Mouse (Mus musculus) stomach, embryonic 16.5 days (tissue): ENCODE data around the gene Vmn2r113. TPM values are rescaled to one million over a fixed set of nuclear protein-coding genes. Genes with fewer than 3 reads are reported as not detected.
"Not testable (repeated sequence)": the region's sequence is repeated elsewhere in the genome, so short reads cannot be mapped to it uniquely, and the experiment has no call there.

ENCODE experiments used
- ATAC-seq: fragments of 200-750 bp; cut with Nextera tagmentation; 2 replicates; pipeline ENCODE4 v1.8.0; 2017; ENCODE audit warnings: moderate number of reproducible peaks, moderate TSS enrichment; ENCODE audit not compliant: insufficient read depth, low FRiP score
- H3K27ac ChIP-seq: fragments of 300-500 bp; sonication (generic); 2 replicates; pipeline ENCODE4 v1.5.1; 2014; ENCODE audit warnings: low read length
- H3K27me3 ChIP-seq: fragments of 300-500 bp; sonication (generic); 2 replicates; pipeline ENCODE4 v1.6.1; 2014; ENCODE audit warnings: low read length, control low read depth, mixed read lengths; ENCODE audit not compliant: control insufficient read depth, insufficient read depth
- H3K36me3 ChIP-seq: fragments of 300-500 bp; sonication (generic); 2 replicates; pipeline ENCODE4 v1.6.1; 2014; ENCODE audit warnings: low read length; ENCODE audit not compliant: control insufficient read depth, insufficient read depth
- H3K4me1 ChIP-seq: fragments of 300-500 bp; sonication (generic); 2 replicates; pipeline ENCODE4 v1.6.1; 2014; ENCODE audit warnings: low read length, control low read depth, mixed read lengths; ENCODE audit not compliant: control insufficient read depth, insufficient read depth
- H3K4me2 ChIP-seq: fragments of 300-500 bp; sonication (generic); 2 replicates; pipeline ENCODE4 v1.6.1; 2014; ENCODE audit warnings: low read depth, low read length, mixed read lengths
- H3K4me3 ChIP-seq: fragments of 300-500 bp; sonication (generic); replicated peaks from 2 replicates; pipeline ENCODE4 v1.5.1; 2014; ENCODE audit warnings: mild to moderate bottlenecking, low read length
- H3K9ac ChIP-seq: fragments of 300-500 bp; sonication (generic); 2 replicates; pipeline ENCODE4 v1.6.1; 2014; ENCODE audit warnings: low read length
- H3K9me3 ChIP-seq: fragments of 300-500 bp; sonication (generic); replicated peaks from 2 replicates; pipeline ENCODE4 v1.6.1; 2016; ENCODE audit warnings: low read length, control low read depth; ENCODE audit not compliant: control insufficient read depth
- WGBS: fragments of 180-500 bp; shearing (Covaris S2); extraction: QIAGEN DNeasy Blood & Tissue Kit; methylation state at CpG from one replicate; pipeline ENCODE4 v1.1.7; 2014; 5-methylcytosine and 5-hydroxymethylcytosine counted together
- polyA plus RNA-seq: library from polyadenylated mRNA; unstranded; fragments of >200 nt; fragmentation: Nextera tagmentation; extraction: Ambion mirVana; gene quantifications from 2 replicates; pipeline ENCODE4 v1.2.1, GENCODE M21; 2015

The Vmn2r113 gene
- not detected in 2 replicates for polyA plus RNA-seq

DNA sequence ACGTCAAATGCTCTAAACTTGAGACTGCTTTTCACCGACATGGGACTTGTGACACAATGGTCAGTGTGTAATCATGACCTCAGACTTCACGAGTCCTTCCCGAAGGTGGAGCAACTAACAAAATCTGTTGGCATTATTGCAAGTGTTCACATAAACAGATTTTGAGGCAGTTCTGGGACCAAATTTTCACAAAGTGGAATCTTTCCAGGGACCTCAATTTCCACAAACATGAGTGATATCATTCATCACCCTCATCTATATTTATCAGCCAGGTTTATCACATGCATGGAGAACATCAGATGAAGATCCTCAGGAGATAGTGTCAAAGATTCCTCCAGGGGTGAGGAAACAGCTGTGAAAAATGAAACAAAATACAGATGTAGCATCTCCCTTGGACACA, at the start of gene Vmn2r113:
TSS of gene Vmn2r113 (plus strand) at position 301 of the 400 bp plus-strand sequence.
- not testable (repeated sequence) for H3K36me3 ChIP-seq, H3K27me3 ChIP-seq, H3K4me1 ChIP-seq, H3K9ac ChIP-seq, H3K4me2 ChIP-seq, H3K4me3 ChIP-seq, H3K27ac ChIP-seq, H3K9me3 ChIP-seq, ATAC-seq
- no CpG with 5 or more reads among the region's 4 CpGs for WGBS

Other genes starting within 250 kb of the Vmn2r113 start
- 16.6 and 18.3 TPM in 2 replicates for gene Zfp945, start 75.8 kb upstream of the Vmn2r113 start, polyA plus RNA-seq
- not detected in 2 replicates for gene Vmn2r-ps130, start 118.2 kb downstream of the Vmn2r113 start, polyA plus RNA-seq